Mouse (Mus musculus) liver, embryonic 13.5 days (tissue): ENCODE results near the gene Rer1. TPM values are rescaled to one million over a fixed set of nuclear protein-coding genes. Genes with fewer than 3 reads are reported as not detected.

Experiments used
- ATAC-seq: fragments of 200-750 bp; cut with Nextera tagmentation; 2 replicates; pipeline ENCODE4 v1.8.0; 2017; ENCODE audit warnings: low read depth, mild to moderate bottlenecking, moderate number of reproducible peaks, moderate library complexity
- DNase-seq: peaks from one replicate; pipeline ENCODE4 v3.0.0; 2022
- H3K27ac ChIP-seq: fragments of 300-500 bp; sonication (generic); 2 replicates; pipeline ENCODE4 v1.5.1; 2015; ENCODE audit warnings: moderate library complexity, mild to moderate bottlenecking, inconsistent platforms
- H3K27me3 ChIP-seq: fragments of 300-500 bp; sonication (generic); 2 replicates; pipeline ENCODE4 v1.6.1; 2015; ENCODE audit warnings: mild to moderate bottlenecking, inconsistent platforms
- H3K36me3 ChIP-seq: fragments of 300-500 bp; sonication (generic); 2 replicates; pipeline ENCODE4 v1.6.1; 2015; ENCODE audit warnings: mild to moderate bottlenecking, inconsistent platforms
- H3K4me1 ChIP-seq: fragments of 300-500 bp; sonication (generic); replicated peaks from 2 replicates; pipeline ENCODE4 v1.6.1; 2015; ENCODE audit warnings: inconsistent platforms
- H3K4me2 ChIP-seq: fragments of 300-500 bp; sonication (generic); 2 replicates; pipeline ENCODE4 v1.6.1; 2015; ENCODE audit warnings: inconsistent platforms, mild to moderate bottlenecking, moderate library complexity
- H3K4me3 ChIP-seq: fragments of 300-500 bp; sonication (generic); replicated peaks from 2 replicates; pipeline ENCODE4 v1.5.1; 2015; ENCODE audit warnings: mild to moderate bottlenecking, inconsistent platforms
- H3K9ac ChIP-seq: fragments of 300-500 bp; sonication (generic); 2 replicates; pipeline ENCODE4 v1.6.1; 2015; ENCODE audit warnings: mild to moderate bottlenecking, inconsistent platforms
- H3K9me3 ChIP-seq: fragments of 300-500 bp; sonication (generic); replicated peaks from 2 replicates; pipeline ENCODE4 v1.6.1; 2016; ENCODE audit warnings: inconsistent platforms
- WGBS: fragments of 180-500 bp; shearing (Covaris S2); methylation state at CpG from one replicate; pipeline ENCODE4 v1.1.7; 2015; ENCODE audit not compliant: insufficient replicate concordance; 5-methylcytosine and 5-hydroxymethylcytosine counted together
- polyA plus RNA-seq: library from polyadenylated mRNA; unstranded; fragments of >200 nt; fragmentation: Nextera tagmentation; extraction: Ambion mirVana; gene quantifications from 2 replicates; pipeline ENCODE4 v1.2.1, GENCODE M21; 2015

Rer1 gene
- polyA plus RNA-seq, 1 experiment from 2014 or later, result 93.6 TPM

GRCm38 (mm10) chr4:155069191-155069590 is 17.0 kb downstream of the Rer1 start:
- Histone ChIP-seq H3K36me3 (peaks cover 62% of the 10 kb centered on the region), H3K9me3 (no peaks in the 10 kb centered on the region), H3K27ac (no peak overlapping the region), H3K9ac (no peak overlapping the region), H3K4me1 (peaks cover 42% of the 10 kb centered on the region), H3K4me3 (no peak overlapping the region), H3K27me3 (no peaks in the 10 kb centered on the region), H3K4me2 (no peak overlapping the region)
- DNase-seq (no peak), ATAC-seq (no peak)
- 81% methylated on average over 6 of the region's 6 CpGs for WGBS

- H3K9me3 ChIP-seq, result no peaks in the 10 kb centered on the region
- no peaks in the 10 kb centered on the region for H3K27me3 ChIP-seq
- peak overlapping the region; percentile 87 for H3K4me2 ChIP-seq
- H3K4me1 ChIP-seq, result peaks cover 49% of the 10 kb centered on the region
- H3K9ac ChIP-seq, result peak overlapping the region; percentile 85; the same call in 1 of the 2 replicates
- DNase-seq (no peak), ATAC-seq (no peak)
- H3K36me3 ChIP-seq, result peaks cover 54% of the 10 kb centered on the region
- H3K4me3 ChIP-seq, result peak overlapping the region; percentile 71
- no peak overlapping the region for H3K27ac ChIP-seq
- 93% methylated on average over 20 of the region's 20 CpGs for WGBS
Observed at GRCm38 (mm10) chr4:155068357-155068972, 17.7 kb downstream of the Rer1 start.

GRCm38 (mm10) chr4:155066834-155067522 is 19.2 kb downstream of the Rer1 start, which contains the start of gene Pex10:
Gene Pex10 (plus strand): TSS chr4:155067016.
- peak within 1 kb of the TSS; percentile 71 for H3K4me3 ChIP-seq
- WGBS, result under 1% methylated on average over 48 of the region's 48 CpGs
- peak within 1 kb of the TSS; percentile 87 for H3K4me2 ChIP-seq
- H3K4me1 ChIP-seq, result peaks cover 49% of the 10 kb centered on the region
- ATAC-seq, result peak; percentile 93
- peak within 1 kb of the TSS; percentile 85 for H3K9ac ChIP-seq
- H3K36me3 ChIP-seq, result peaks cover 39% of the 10 kb centered on the region
- H3K27me3 ChIP-seq, result 0 out of 2 replicates have a peak, but pooled peaks cover under 1% of the 10 kb centered on the region
- no peaks in the 10 kb centered on the region for H3K9me3 ChIP-seq
- peak; percentile 99 for DNase-seq
- peak within 1 kb of the TSS; percentile 85 for H3K27ac ChIP-seq

- peak; percentile 64 for ATAC-seq
- H3K4me2 ChIP-seq, result peak overlapping the region; percentile 87
- H3K4me1 ChIP-seq, result peaks cover 49% of the 10 kb centered on the region
- WGBS, result 3% methylated on average over 15 of the region's 15 CpGs
- peak overlapping the region; percentile 68 for H3K9ac ChIP-seq
- H3K27me3 ChIP-seq, result peaks cover 8% of the 10 kb centered on the region; the same call in 1 of the 2 replicates
- peak overlapping the region; percentile 85 for H3K27ac ChIP-seq
- peak; percentile 76 for DNase-seq
- no peaks in the 10 kb centered on the region for H3K9me3 ChIP-seq
- H3K36me3 ChIP-seq, result peaks cover 32% of the 10 kb centered on the region
- H3K4me3 ChIP-seq, result peak overlapping the region; percentile 71
Observed at GRCm38 (mm10) chr4:155065970-155066833, 20.0 kb downstream of the Rer1 start.

- Histone ChIP-seq H3K4me1 (peaks cover 42% of the 10 kb centered on the region), H3K9me3 (no peaks in the 10 kb centered on the region), H3K27me3 (peaks cover 15% of the 10 kb centered on the region; the same call in 1 of the 2 replicates), H3K36me3 (peaks cover 14% of the 10 kb centered on the region), H3K4me2 (no peak overlapping the region), H3K4me3 (no peak overlapping the region), H3K9ac (no peak overlapping the region), H3K27ac (no peak overlapping the region)
- DNase-seq (no peak), ATAC-seq (no peak)
- WGBS, result 62% methylated on average over 2 of the region's 2 CpGs
Observed at GRCm38 (mm10) chr4:155064474-155064873, 21.7 kb downstream of the Rer1 start.

- DNase-seq, result no peak
- 32% methylated on average over 3 of the region's 3 CpGs for WGBS
- no peak overlapping the region for H3K4me2 ChIP-seq
- peaks cover 20% of the 10 kb centered on the region; the same call in 1 of the 2 replicates for H3K27me3 ChIP-seq
- H3K4me1 ChIP-seq, result peaks cover 36% of the 10 kb centered on the region
- no peak overlapping the region for H3K9ac ChIP-seq
- no peak overlapping the region for H3K27ac ChIP-seq
- peaks cover 9% of the 10 kb centered on the region for H3K36me3 ChIP-seq
- H3K4me3 ChIP-seq, result no peak overlapping the region
- ATAC-seq, result no peak
- H3K9me3 ChIP-seq, result no peaks in the 10 kb centered on the region
Observed at GRCm38 (mm10) chr4:155063895-155064294, 22.3 kb downstream of the Rer1 start.

- H3K4me2 ChIP-seq, result no peak overlapping the region
- H3K9me3 ChIP-seq, result no peaks in the 10 kb centered on the region
- H3K27ac ChIP-seq, result no peak overlapping the region
- ATAC-seq (no peak), DNase-seq (no peak)
- 36% methylated on average over 10 of the region's 10 CpGs for WGBS
- no peak overlapping the region for H3K9ac ChIP-seq
- no peak overlapping the region for H3K4me3 ChIP-seq
- H3K27me3 ChIP-seq, result peaks cover 40% of the 10 kb centered on the region
- H3K36me3 ChIP-seq, result no peaks in the 10 kb centered on the region
- H3K4me1 ChIP-seq, result no peaks in the 10 kb centered on the region
Observed at GRCm38 (mm10) chr4:155058325-155058724, 27.9 kb downstream of the Rer1 start.

- H3K4me2 ChIP-seq, result no peak within 1 kb of the TSS
- H3K9me3 ChIP-seq, result no peaks in the 10 kb centered on the region
- peaks cover 37% of the 10 kb centered on the region for H3K27me3 ChIP-seq
- no peak for DNase-seq
- no peak within 1 kb of the TSS for H3K9ac ChIP-seq
- no peak within 1 kb of the TSS for H3K4me3 ChIP-seq
- no peaks in the 10 kb centered on the region for H3K36me3 ChIP-seq
- H3K27ac ChIP-seq, result no peak within 1 kb of the TSS
- 53% methylated on average over 10 of the region's 10 CpGs for WGBS
- H3K4me1 ChIP-seq, result no peaks in the 10 kb centered on the region
- 0 out of 2 replicates have a peak, but pooled peaks have one; percentile 24 for ATAC-seq
Observed at GRCm38 (mm10) chr4:155056724-155057123, 29.5 kb downstream of the Rer1 start, which contains the start of gene Plch2. Gene Plch2 (minus strand): TSS chr4:155056784.

- Histone ChIP-seq H3K4me2 (no peak overlapping the region), H3K9ac (no peak overlapping the region), H3K36me3 (no peaks in the 10 kb centered on the region), H3K9me3 (no peaks in the 10 kb centered on the region), H3K27ac (no peak overlapping the region), H3K27me3 (peaks cover 17% of the 10 kb centered on the region; the same call in 1 of the 2 replicates), H3K4me1 (no peaks in the 10 kb centered on the region), H3K4me3 (no peak overlapping the region)
- DNase-seq, result no peak
- ATAC-seq, result no peak
- 57% methylated on average over 7 of the region's 7 CpGs for WGBS
Observed at GRCm38 (mm10) chr4:155050116-155050515, 36.1 kb downstream of the Rer1 start.

- H3K9me3 ChIP-seq, result no peaks in the 10 kb centered on the region
- H3K27ac ChIP-seq, result no peak overlapping the region
- H3K27me3 ChIP-seq, result peaks cover 52% of the 10 kb centered on the region
- no peak for ATAC-seq
- no peak for DNase-seq
- no peaks in the 10 kb centered on the region for H3K36me3 ChIP-seq
- H3K9ac ChIP-seq, result no peak overlapping the region
- 73% methylated on average over 14 of the region's 14 CpGs for WGBS
- no peaks in the 10 kb centered on the region for H3K4me1 ChIP-seq
- no peak overlapping the region for H3K4me3 ChIP-seq
- H3K4me2 ChIP-seq, result no peak overlapping the region
Observed at GRCm38 (mm10) chr4:155046636-155047035, 39.5 kb downstream of the Rer1 start.

GRCm38 (mm10) chr4:155043289-155043625 is 42.9 kb downstream of the Rer1 start:
- Histone ChIP-seq H3K4me2 (peak overlapping the region; percentile 33), H3K36me3 (no peaks in the 10 kb centered on the region), H3K27ac (no peak overlapping the region)

More at GRCm38 (mm10) chr4:155043289-155043625, 42.9 kb downstream of the Rer1 start:
- peak overlapping the region; percentile 12 for H3K4me3 ChIP-seq
- no peak overlapping the region for H3K9ac ChIP-seq
- H3K27me3 ChIP-seq, result peaks cover 73% of the 10 kb centered on the region
- no peaks in the 10 kb centered on the region for H3K4me1 ChIP-seq
- DNase-seq, result no peak
- no peaks in the 10 kb centered on the region for H3K9me3 ChIP-seq
- ATAC-seq, result no peak
- WGBS, result 3% methylated on average over 20 of the region's 25 CpGs
